In genomic region chr8:83740586-83740975, GRCm38 (mm10) we compare ENCODE assay signal across 8 mouse cellular contexts. TPM values are rescaled to one million over a fixed set of nuclear protein-coding genes. Genes with fewer than 3 reads are reported as not detected.
DNase-seq lines count a peak whose midpoint lies in the region; ATAC-seq and TF ChIP-seq lines count a peak whose summit lies in the region.

No protein-coding gene starts in this region.

- in situ Hi-C loops in CH12.LX (cut with MboI; ENCODE audit: low pct_ligation_motif_present, low pct_unique_long_range_greater_than_20kb, low sequenced_read_pairs): no loop called here

- peak overlapping the region; percentile 72 for H3K9ac ChIP-seq in heart, embryonic 11.5 days (ENCODE audit: low read depth, low read length)
- H3K9ac ChIP-seq in CH12.LX (ENCODE audit: insufficient read depth, low read depth): peak overlapping the region; percentile 77
- H3K9ac ChIP-seq in forebrain, embryonic 14.5 days (ENCODE audit: low read length): peak overlapping the region; percentile 37; the same call in 1 of the 2 replicates
- peak overlapping the region; percentile 74 for H3K9ac ChIP-seq in liver, postnatal 0 days (replicated peaks)

- H3K36me3 ChIP-seq in heart, embryonic 11.5 days (ENCODE audit: control insufficient read depth, insufficient read depth, low read length): no peaks in the 10 kb centered on the region
- peaks cover 0 to 2% of the 10 kb centered on the region in 2 experiments for H3K36me3 ChIP-seq in CH12.LX (replicated peaks in 1 of 2; ENCODE audit: control insufficient read depth in 1 of 2, insufficient read depth in 1 of 2, low read length in 1 of 2)
- no peaks in the 10 kb centered on the region for H3K36me3 ChIP-seq in forebrain, embryonic 14.5 days (ENCODE audit: control insufficient read depth, insufficient read depth, low read length)
- H3K36me3 ChIP-seq in liver, postnatal 0 days (replicated peaks; ENCODE audit: insufficient read depth, low read length): no peaks in the 10 kb centered on the region; the same call in 1 of the 2 replicates

- no peaks in the 10 kb centered on the region for H3K9me3 ChIP-seq in heart, embryonic 11.5 days (replicated peaks; ENCODE audit: control insufficient read depth, low read length)
- peaks cover 19% of the 10 kb centered on the region for H3K9me3 ChIP-seq in CH12.LX (replicated peaks; ENCODE audit: low read length)
- H3K9me3 ChIP-seq in forebrain, embryonic 14.5 days (replicated peaks; ENCODE audit: control insufficient read depth, low read length): no peaks in the 10 kb centered on the region
- H3K9me3 ChIP-seq in liver, postnatal 0 days (ENCODE audit: low read length): no peaks in the 10 kb centered on the region

- no peak for DNase-seq in heart, postnatal 14 days
- no peak for DNase-seq in CH12.LX (ENCODE audit: extremely low read depth)
- DNase-seq in forebrain, embryonic 14.5 days (ENCODE audit: low spot score): no peak
- no peak for DNase-seq in liver, postnatal 0 days
- DNase-seq in cerebellum, postnatal 4 days (ENCODE audit: low spot score in 2 of 2): no peak
- no peak for DNase-seq in layer of hippocampus, adult 18-20 months (ENCODE audit: low spot score in 2 of 2)
- no peak for DNase-seq in kidney, adult 11 months

- dilution Hi-C loops in CH12.LX (cut with MboI; ENCODE audit: extremely low pct_ligation_motif_present, extremely low pct_unique_long_range_greater_than_20kb, low sequenced_read_pairs): no loop called here

- no peaks in the 10 kb centered on the region for H3K27me3 ChIP-seq in heart, embryonic 11.5 days (ENCODE audit: control insufficient read depth, insufficient read depth, low read length)
- H3K27me3 ChIP-seq in CH12.LX (replicated peaks): no peaks in the 10 kb centered on the region
- peaks cover 26% of the 10 kb centered on the region; the same call in 1 of the 2 replicates for H3K27me3 ChIP-seq in forebrain, embryonic 14.5 days (replicated peaks; ENCODE audit: control insufficient read depth, insufficient read depth, low read length)
- H3K27me3 ChIP-seq in liver, postnatal 0 days (ENCODE audit: insufficient read depth, low read length): no peaks in the 10 kb centered on the region

- peak overlapping the region; percentile 89 for H3K4me2 ChIP-seq in heart, embryonic 11.5 days
- H3K4me2 ChIP-seq in CH12.LX (ENCODE audit: insufficient read depth, low read depth, poor library complexity, severe bottlenecking): peak overlapping the region; percentile 71
- H3K4me2 ChIP-seq in forebrain, embryonic 14.5 days (ENCODE audit: low read length): peak overlapping the region; percentile 61
- peak overlapping the region; percentile 78 for H3K4me2 ChIP-seq in liver, postnatal 0 days (ENCODE audit: low read depth, low read length)

- H3K79me2 ChIP-seq in CH12.LX (replicated peaks; ENCODE audit: control insufficient read depth, extremely low read depth, insufficient read depth, poor library complexity, severe bottlenecking): peaks cover 13% of the 10 kb centered on the region; the same call in 1 of the 2 replicates

- peaks cover 24% of the 10 kb centered on the region for H3K4me1 ChIP-seq in heart, embryonic 11.5 days (ENCODE audit: control insufficient read depth, insufficient read depth, low read length)
- peaks cover 11 to 60% of the 10 kb centered on the region in 2 experiments for H3K4me1 ChIP-seq in CH12.LX (ENCODE audit: control insufficient read depth in 1 of 2, insufficient read depth in 2 of 2)
- 0 out of 2 replicates have a peak, but pooled peaks cover 4% of the 10 kb centered on the region for H3K4me1 ChIP-seq in forebrain, embryonic 14.5 days (ENCODE audit: control insufficient read depth, insufficient read depth, low read length)
- peaks cover 51% of the 10 kb centered on the region for H3K4me1 ChIP-seq in liver, postnatal 0 days (ENCODE audit: insufficient read depth)

- peak overlapping the region; percentile 57 for H3K4me3 ChIP-seq in heart, embryonic 11.5 days (ENCODE audit: low read depth, low read length)
- peak overlapping the region in 2 of 3 experiments; percentile 44 to 85 for H3K4me3 ChIP-seq in CH12.LX (replicated peaks in 1 of 3; ENCODE audit: low read depth in 2 of 3, low read length in 2 of 3, poor library complexity in 1 of 3)
- peak overlapping the region; percentile 33 for H3K4me3 ChIP-seq in forebrain, embryonic 14.5 days (ENCODE audit: low read depth, low read length)
- peak overlapping the region; percentile 60 for H3K4me3 ChIP-seq in liver, postnatal 0 days (ENCODE audit: low read depth, low read length)

- 18% methylated on average over 3 of the region's 3 CpGs for WGBS in heart, embryonic 11.5 days (ENCODE audit: insufficient replicate concordance)
- 16% methylated on average over 3 of the region's 3 CpGs for WGBS in forebrain, embryonic 14.5 days
- WGBS in liver, postnatal 0 days (ENCODE audit: insufficient replicate concordance): 5% methylated on average over 3 of the region's 3 CpGs

- TF ChIP-seq CTCF in CH12.LX (conservative IDR thresholded peaks at IDR 0.05 in 1 of 2, IDR thresholded peaks at IDR 0.05 in 1 of 2; ENCODE audit: low read depth in 2 of 2, low read length in 2 of 2): no peak
- TF ChIP-seq CTCF in liver, postnatal 0 days (IDR thresholded peaks at IDR 0.05; ENCODE audit: low read depth): no peak

- TF ChIP-seq EP300 in CH12.LX (IDR thresholded peaks at IDR 0.05; ENCODE audit: low read length): no peak
- TF ChIP-seq EP300 in liver, postnatal 0 days (IDR thresholded peaks at IDR 0.05; ENCODE audit: low read depth): no peak

- H3K27ac ChIP-seq in heart, embryonic 11.5 days (ENCODE audit: low read depth, low read length): peak overlapping the region; percentile 10; the same call in 1 of the 2 replicates
- peak overlapping the region; percentile 31 for H3K27ac ChIP-seq in CH12.LX (ENCODE audit: insufficient read depth, low read depth)
- no peak overlapping the region for H3K27ac ChIP-seq in forebrain, embryonic 14.5 days (ENCODE audit: low read depth, low read length)
- peak overlapping the region; percentile 89 for H3K27ac ChIP-seq in liver, postnatal 0 days (ENCODE audit: low read depth)

- no peak for TF ChIP-seq RAD21 in CH12.LX (IDR thresholded peaks at IDR 0.05; ENCODE audit: low read depth, low read length)

- no peak for TF ChIP-seq POLR2A in CH12.LX (IDR thresholded peaks at IDR 0.05; ENCODE audit: low read depth, low read length)

- ATAC-seq in heart, embryonic 11.5 days (replicated peaks; ENCODE audit: insufficient number of reproducible peaks, low FRiP score, low TSS enrichment): no peak
- ATAC-seq in forebrain, embryonic 14.5 days: no peak
- ATAC-seq in liver, postnatal 0 days: no peak

- intact Hi-C loops in heart, postnatal 14 days (cut with DNase I): no loop called here

TF ChIP-seq in CH12.LX, 34 proteins besides CTCF, POLR2A, EP300 and RAD21:
- TF ChIP-seq BHLHE40 (IDR thresholded peaks at IDR 0.05; ENCODE audit: low read depth, low read length): no peak
- TF ChIP-seq SIN3A (IDR thresholded peaks at IDR 0.05; ENCODE audit: low read length): no peak
- TF ChIP-seq UBTF (IDR thresholded peaks at IDR 0.05; ENCODE audit: low read depth, low read length): no peak
- no peak for TF ChIP-seq E2F4 (IDR thresholded peaks at IDR 0.05; ENCODE audit: insufficient replicate concordance, low read depth, low read length)
- TF ChIP-seq MAZ (IDR thresholded peaks at IDR 0.05; ENCODE audit: low read depth, low read length): no peak
- TF ChIP-seq RCOR1 (conservative IDR thresholded peaks at IDR 0.05; ENCODE audit: low read depth, low read length): no peak
- TF ChIP-seq CHD1 (IDR thresholded peaks at IDR 0.05; ENCODE audit: low read depth, low read length): no peak
- no peak for TF ChIP-seq IRF4 (IDR thresholded peaks at IDR 0.05; ENCODE audit: low read depth, low read length)
- TF ChIP-seq MXI1 (IDR thresholded peaks at IDR 0.05; ENCODE audit: low read depth, low read length): no peak
- no peak for TF ChIP-seq ZKSCAN1 (IDR thresholded peaks at IDR 0.05; ENCODE audit: borderline replicate concordance, low read depth, low read length)
- no peak for TF ChIP-seq ZNF384 (IDR thresholded peaks at IDR 0.05; ENCODE audit: low read depth, low read length)
- TF ChIP-seq USF1 (IDR thresholded peaks at IDR 0.05; ENCODE audit: low read depth, low read length): no peak
- no peak for TF ChIP-seq ZC3H11A (IDR thresholded peaks at IDR 0.05; ENCODE audit: low read depth, low read length)

RNA-seq across cellular contexts. Expression of gene Adgre5, which starts 0.5 kb away (rescaled TPM):
- 17.6 and 18.8 TPM in 2 replicates for polyA plus RNA-seq in heart, embryonic 11.5 days (2014; fragmentation: Nextera tagmentation; extraction: Ambion mirVana)
- total RNA-seq in heart, postnatal 14 days (2021): 10 to 100 TPM; 56.7 to 59.2 TPM
- total RNA-seq in CH12.LX (2012; rRNA removed) (23.6 and 27.4 TPM in 2 replicates), CH12.LX (2014; rRNA removed) (0.54 and 0.66 TPM in 2 replicates)
- 3.7 and 5.9 TPM in 2 replicates for polyA plus RNA-seq in CH12.LX (2012; ENCODE audit: insufficient read length, low read depth)
- polyA plus RNA-seq in forebrain, embryonic 14.5 days (2014; fragmentation: Nextera tagmentation; extraction: Ambion mirVana): 9.3 and 12.4 TPM in 2 replicates
- polyA plus RNA-seq in liver, postnatal 0 days (2015; fragmentation: Nextera tagmentation; extraction: Ambion mirVana): 14.5 and 15.7 TPM in 2 replicates
- 10 to 100 TPM in 1 of 2 experiments, 1 to 10 TPM in 1; 8.8 to 10.5 TPM for total RNA-seq in layer of hippocampus, adult 18-20 months (2021)

RNA-seq across cellular contexts. Expression of gene Ddx39, which starts 25.6 kb away (rescaled TPM):
- 143 and 150 TPM in 2 replicates for polyA plus RNA-seq in heart, embryonic 11.5 days (2014; fragmentation: Nextera tagmentation; extraction: Ambion mirVana)
- total RNA-seq in heart, postnatal 14 days (2021): 10 to 100 TPM; 24.1 to 26.0 TPM
- total RNA-seq in CH12.LX (2012; rRNA removed) (194 and 278 TPM in 2 replicates), CH12.LX (2014; rRNA removed) (339 and 372 TPM in 2 replicates)
- polyA plus RNA-seq in CH12.LX (2012; ENCODE audit: insufficient read length, low read depth): 231 and 232 TPM in 2 replicates
- polyA plus RNA-seq in forebrain, embryonic 14.5 days (2014; fragmentation: Nextera tagmentation; extraction: Ambion mirVana): 120 and 133 TPM in 2 replicates
- 68.5 and 80.9 TPM in 2 replicates for polyA plus RNA-seq in liver, postnatal 0 days (2015; fragmentation: Nextera tagmentation; extraction: Ambion mirVana)
- total RNA-seq in layer of hippocampus, adult 18-20 months (2021): 10 to 100 TPM; 14.9 to 16.8 TPM

RNA-seq across cellular contexts. Expression of gene Pkn1, which starts 41.6 kb away (rescaled TPM):
- polyA plus RNA-seq in heart, embryonic 11.5 days (2014; fragmentation: Nextera tagmentation; extraction: Ambion mirVana): 17.0 and 21.2 TPM in 2 replicates
- 10 to 100 TPM; 60.5 to 61.1 TPM for total RNA-seq in heart, postnatal 14 days (2021)
- total RNA-seq in CH12.LX (2012; rRNA removed) (44.6 and 47.8 TPM in 2 replicates), CH12.LX (2014; rRNA removed) (28.1 and 33.5 TPM in 2 replicates)
- polyA plus RNA-seq in CH12.LX (2012; ENCODE audit: insufficient read length, low read depth): 58.8 and 60.3 TPM in 2 replicates
- polyA plus RNA-seq in forebrain, embryonic 14.5 days (2014; fragmentation: Nextera tagmentation; extraction: Ambion mirVana): 20.9 and 21.9 TPM in 2 replicates
- 8.5 TPM in 2 replicates for polyA plus RNA-seq in liver, postnatal 0 days (2015; fragmentation: Nextera tagmentation; extraction: Ambion mirVana)
- total RNA-seq in layer of hippocampus, adult 18-20 months (2021): 10 to 100 TPM; 43.5 to 46.1 TPM
